Mouse (Mus musculus) ES-Bruce4 (cell line): ENCODE measurements at regions not wholly inside any gene's neighbourhood (a gene's known extent, or its start where the extent isn't known, plus 50 kb on each side); places are given as distances from the start of the nearest gene placed in this dataset.

Source experiments
- H3K27ac ChIP-seq: 2 replicates; pipeline ENCODE4 v1.5.1; 2012; ENCODE audit warnings: low read length, inconsistent platforms; ENCODE audit not compliant: insufficient read depth
- H3K27me3 ChIP-seq: 2 replicates; pipeline ENCODE4 v1.6.1; 2012; ENCODE audit warnings: mild to moderate bottlenecking, low read length, inconsistent platforms; ENCODE audit not compliant: control insufficient read depth, poor library complexity, insufficient read depth, severe bottlenecking
- H3K36me3 ChIP-seq: 2 replicates; pipeline ENCODE4 v1.6.1; 2012; ENCODE audit warnings: inconsistent platforms, mild to moderate bottlenecking, low read length, moderate library complexity; ENCODE audit not compliant: control insufficient read depth, poor library complexity, insufficient read depth, severe bottlenecking
- H3K4me1 ChIP-seq: one replicate; pipeline ENCODE4 v1.8.1; 2011; ENCODE audit warnings: low read length; ENCODE audit not compliant: control insufficient read depth, insufficient read depth
- H3K4me3 ChIP-seq: 2 replicates; pipeline ENCODE4 v1.5.1; 2011; ENCODE audit warnings: low read depth, mild to moderate bottlenecking, low read length
- H3K9ac ChIP-seq: 2 replicates; pipeline ENCODE4 v1.6.1; 2012; ENCODE audit warnings: low read depth, mild to moderate bottlenecking, inconsistent platforms; ENCODE audit not compliant: poor library complexity, severe bottlenecking
- H3K9me3 ChIP-seq: replicated peaks from 2 replicates; pipeline ENCODE4 v1.6.1; 2012; ENCODE audit warnings: mild to moderate bottlenecking, low read length, inconsistent platforms; ENCODE audit not compliant: control insufficient read depth, poor library complexity, insufficient read depth, severe bottlenecking
- CTCF ChIP-seq: IDR thresholded peaks from one replicate; pipeline ENCODE4 v1.8.1; 2011; ENCODE audit warnings: low read depth, low read length
- EP300 ChIP-seq: IDR thresholded peaks from 2 replicates; pipeline ENCODE4 v1.6.1; 2011; ENCODE audit warnings: low read depth, low read length; ENCODE audit not compliant: insufficient read depth
- POLR2A ChIP-seq: IDR thresholded peaks from one replicate; pipeline ENCODE4 v1.8.1; 2011; ENCODE audit warnings: low read length; ENCODE audit not compliant: insufficient read depth

GRCm38 (mm10) chr5:52027478-52027877 lies 162.8 kb downstream of the Dhx15 start:
- Histone ChIP-seq H3K9me3 (no peaks in the 10 kb centered on the region), H3K4me1 (no peaks in the 10 kb centered on the region), H3K4me3 (no peak overlapping the region), H3K9ac (no peak overlapping the region), H3K27ac (no peak overlapping the region), H3K36me3 (no peaks in the 10 kb centered on the region), H3K27me3 (no peaks in the 10 kb centered on the region)
- no peak for TF ChIP-seq EP300
- TF ChIP-seq POLR2A = no peak
- TF ChIP-seq CTCF = no peak

- Histone ChIP-seq H3K27ac (no peak overlapping the region), H3K4me3 (no peak overlapping the region), H3K36me3 (no peaks in the 10 kb centered on the region), H3K27me3 (no peaks in the 10 kb centered on the region), H3K9ac (no peak overlapping the region), H3K9me3 (no peaks in the 10 kb centered on the region), H3K4me1 (no peaks in the 10 kb centered on the region)
- TF ChIP-seq CTCF (no peak), EP300 (no peak), POLR2A (no peak)
Observed at GRCm38 (mm10) chr5:52026148-52026547, 164.2 kb downstream of the Dhx15 start.

GRCm38 (mm10) chr5:52023212-52023611 lies 167.1 kb downstream of the Dhx15 start:
- H3K4me3 ChIP-seq = no peak overlapping the region
- H3K27ac ChIP-seq = no peak overlapping the region
- H3K9ac ChIP-seq = no peak overlapping the region
- no peaks in the 10 kb centered on the region for H3K4me1 ChIP-seq
- no peaks in the 10 kb centered on the region; the same call in 1 of the 2 replicates for H3K27me3 ChIP-seq
- H3K36me3 ChIP-seq = no peaks in the 10 kb centered on the region
- TF ChIP-seq POLR2A (no peak), CTCF (no peak), EP300 (no peak)
- no peaks in the 10 kb centered on the region for H3K9me3 ChIP-seq

GRCm38 (mm10) chr5:52016992-52017391 lies 173.3 kb downstream of the Dhx15 start:
- no peaks in the 10 kb centered on the region; the same call in 1 of the 2 replicates for H3K27me3 ChIP-seq
- no peak overlapping the region for H3K27ac ChIP-seq
- TF ChIP-seq CTCF (no peak), POLR2A (no peak), EP300 (no peak)
- no peaks in the 10 kb centered on the region for H3K9me3 ChIP-seq
- no peak overlapping the region for H3K9ac ChIP-seq
- no peaks in the 10 kb centered on the region for H3K4me1 ChIP-seq
- no peak overlapping the region for H3K4me3 ChIP-seq
- no peaks in the 10 kb centered on the region for H3K36me3 ChIP-seq

- Histone ChIP-seq H3K4me1 (no peaks in the 10 kb centered on the region), H3K9me3 (no peaks in the 10 kb centered on the region), H3K4me3 (no peak overlapping the region), H3K36me3 (no peaks in the 10 kb centered on the region), H3K27me3 (no peaks in the 10 kb centered on the region; the same call in 1 of the 2 replicates), H3K27ac (no peak overlapping the region), H3K9ac (no peak overlapping the region)
- no peak for TF ChIP-seq POLR2A
- TF ChIP-seq EP300 = no peak
- no peak for TF ChIP-seq CTCF
Observed at GRCm38 (mm10) chr5:52015786-52016185, 174.5 kb downstream of the Dhx15 start.

GRCm38 (mm10) chr5:52010426-52010825 lies 179.9 kb downstream of the Dhx15 start:
- TF ChIP-seq CTCF (no peak), EP300 (no peak), POLR2A (no peak)
- Histone ChIP-seq H3K27ac (no peak overlapping the region), H3K4me3 (no peak overlapping the region), H3K4me1 (no peaks in the 10 kb centered on the region), H3K36me3 (no peaks in the 10 kb centered on the region), H3K9me3 (no peaks in the 10 kb centered on the region), H3K27me3 (no peaks in the 10 kb centered on the region), H3K9ac (no peak overlapping the region)
